Mouse (Mus musculus) skeletal muscle tissue, adult 2 months (tissue): Measurements from ENCODE around the gene Zkscan6.

Experiments
- DNase-seq: peaks from one replicate; pipeline ENCODE4 v3.0.0-alpha.2; 2012; ENCODE audit warnings: low read depth, low spot score

Gene Zkscan6

DNA sequence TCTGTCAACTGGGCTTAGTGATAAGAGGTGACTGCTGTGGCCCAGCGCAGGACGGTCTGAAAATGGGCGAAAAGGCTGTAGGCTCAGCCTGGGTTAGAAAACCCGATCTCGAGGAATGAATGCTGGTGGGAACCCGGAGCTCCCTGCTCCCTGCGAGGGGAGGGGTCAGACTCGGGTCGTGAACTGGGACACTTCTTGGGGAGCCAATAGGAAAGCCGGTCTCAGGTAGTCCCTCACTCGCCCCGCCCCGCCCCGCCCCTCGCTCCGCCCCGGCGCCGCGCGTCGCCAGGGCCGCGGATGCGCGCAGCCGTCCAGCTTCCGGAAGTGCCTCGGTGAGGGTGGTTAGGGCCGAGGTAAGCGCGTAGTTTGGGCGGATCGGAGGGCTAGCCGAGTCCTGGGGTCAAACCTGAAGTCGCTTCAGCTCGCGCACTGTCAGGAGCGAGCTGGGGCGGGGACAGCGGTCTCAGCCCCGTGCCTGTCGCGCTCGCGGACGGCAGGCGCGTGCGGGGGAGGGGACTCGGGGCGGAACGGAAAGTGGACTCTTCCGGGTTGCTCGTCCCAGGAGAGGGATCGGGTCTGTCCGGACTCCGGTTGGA is at the start of gene Zkscan6:
Zkscan6 (plus strand) TSS at position 267 of the 596 bp plus-strand sequence.
- DNase-seq = peak; percentile 85

DNA sequence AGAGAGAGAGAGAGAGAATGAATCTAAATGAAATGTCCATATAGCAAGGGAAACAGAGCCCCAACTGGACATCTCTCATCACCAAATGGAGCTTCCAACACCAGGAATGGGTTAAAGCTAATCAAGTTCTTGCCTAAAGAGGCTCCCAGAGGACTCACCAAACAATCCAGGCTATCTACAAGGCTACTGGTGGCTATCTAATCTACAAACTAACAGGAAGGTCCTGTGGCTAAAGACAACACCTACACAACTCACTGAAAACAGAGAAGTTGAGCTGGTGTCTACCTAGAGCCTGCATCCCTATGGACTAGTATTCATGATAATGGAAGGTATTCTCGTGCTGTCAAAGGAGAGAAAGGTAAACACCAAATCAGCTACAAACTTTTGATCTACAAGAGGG is 47.6 kb upstream of the Zkscan6 start:
- no peak for DNase-seq

DNA sequence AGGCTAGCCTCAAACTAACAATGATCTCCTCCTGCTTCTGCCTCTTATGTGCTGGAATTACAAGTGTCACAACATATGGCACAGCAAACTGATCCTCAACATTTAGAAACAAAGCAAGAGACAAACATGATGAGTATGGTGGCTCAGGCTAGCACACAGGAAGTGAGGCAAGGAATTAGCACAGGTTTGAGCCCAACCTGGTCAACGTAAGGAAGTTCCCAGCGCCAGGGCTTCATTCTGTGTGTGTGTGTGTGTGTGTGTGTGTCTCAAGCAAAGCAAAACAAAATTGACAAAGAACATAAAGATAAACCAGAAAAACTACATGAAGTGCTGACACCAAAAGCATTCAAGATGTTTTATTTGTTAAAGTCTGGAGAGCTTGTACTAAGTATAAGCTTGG is 46.1 kb upstream of the Zkscan6 start:
- no peak for DNase-seq

DNA sequence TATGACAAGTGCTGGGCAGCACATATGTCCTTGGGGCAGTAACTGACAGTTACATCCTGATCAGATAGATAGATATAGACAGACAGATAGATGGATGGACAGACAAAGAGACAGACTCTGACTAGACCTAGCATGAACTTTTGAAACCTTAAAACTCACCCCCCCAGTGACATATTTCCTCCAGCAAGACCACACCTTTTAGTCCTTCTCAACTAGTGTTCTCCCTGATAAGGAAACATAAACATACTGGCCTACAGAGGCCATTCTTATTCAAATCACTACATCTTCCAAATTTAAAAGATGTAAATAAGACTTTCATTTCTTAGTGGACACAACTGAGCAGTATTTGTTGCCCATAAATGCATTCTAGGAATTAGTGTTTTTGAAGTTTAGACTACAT is 38.5 kb upstream of the Zkscan6 start:
- DNase-seq = no peak

DNA sequence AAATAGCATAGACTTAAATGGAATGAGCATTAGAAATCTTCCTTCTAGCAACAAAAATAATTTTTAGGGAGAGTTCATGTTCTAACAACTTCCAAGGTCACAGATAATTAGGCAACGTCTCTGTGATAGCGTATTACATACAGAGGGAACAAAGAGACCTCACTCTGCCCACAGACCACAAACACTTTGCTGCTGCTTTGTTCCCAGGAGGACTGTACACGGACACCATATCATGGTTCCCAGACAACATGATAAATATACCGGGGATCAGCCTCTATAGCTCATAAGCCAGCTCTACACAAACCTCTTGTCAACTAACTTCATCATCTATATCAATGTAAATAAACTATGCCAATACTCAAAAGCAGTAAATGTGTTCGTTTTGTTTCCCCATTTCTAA is 37.0 kb upstream of the Zkscan6 start:
- DNase-seq = no peak

DNA sequence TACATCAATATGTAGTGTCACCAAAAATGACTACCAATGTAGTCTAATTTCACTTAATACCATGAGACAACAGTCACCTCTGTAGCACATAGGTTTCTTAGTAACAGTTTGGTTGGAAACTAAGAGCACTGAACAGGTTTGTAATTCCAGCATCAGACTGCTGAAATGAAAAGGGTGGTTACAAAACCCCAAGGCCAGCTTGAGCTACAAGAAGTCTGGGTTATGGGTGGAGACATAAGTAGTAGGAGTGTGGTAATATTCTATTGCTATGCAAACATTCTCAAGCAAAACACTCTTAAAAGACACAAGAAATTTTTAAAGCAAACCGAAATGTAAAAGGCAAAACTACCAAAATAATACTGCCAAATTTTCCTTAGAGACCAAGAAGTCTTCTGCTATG is 35.4 kb upstream of the Zkscan6 start:
- DNase-seq = no peak

DNA sequence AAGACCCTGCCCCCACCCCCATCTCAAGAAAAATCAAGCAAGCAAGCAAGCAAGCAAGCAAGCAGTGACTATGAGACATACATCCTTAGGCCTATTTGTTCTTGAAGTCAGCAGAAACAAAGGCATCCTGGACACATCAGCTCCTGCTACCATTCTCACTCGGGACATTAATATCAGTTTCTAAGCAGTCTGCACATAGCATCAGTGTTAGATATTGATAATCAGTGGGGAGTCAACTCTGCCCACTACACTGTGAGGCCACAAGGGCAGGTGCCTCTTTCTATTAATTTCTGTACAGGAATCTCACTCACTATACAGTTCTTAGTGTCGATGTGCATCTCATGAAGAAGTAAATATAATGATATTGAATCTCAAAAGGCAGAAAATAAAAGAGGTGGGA is 33.4 kb upstream of the Zkscan6 start:
- no peak for DNase-seq

DNA sequence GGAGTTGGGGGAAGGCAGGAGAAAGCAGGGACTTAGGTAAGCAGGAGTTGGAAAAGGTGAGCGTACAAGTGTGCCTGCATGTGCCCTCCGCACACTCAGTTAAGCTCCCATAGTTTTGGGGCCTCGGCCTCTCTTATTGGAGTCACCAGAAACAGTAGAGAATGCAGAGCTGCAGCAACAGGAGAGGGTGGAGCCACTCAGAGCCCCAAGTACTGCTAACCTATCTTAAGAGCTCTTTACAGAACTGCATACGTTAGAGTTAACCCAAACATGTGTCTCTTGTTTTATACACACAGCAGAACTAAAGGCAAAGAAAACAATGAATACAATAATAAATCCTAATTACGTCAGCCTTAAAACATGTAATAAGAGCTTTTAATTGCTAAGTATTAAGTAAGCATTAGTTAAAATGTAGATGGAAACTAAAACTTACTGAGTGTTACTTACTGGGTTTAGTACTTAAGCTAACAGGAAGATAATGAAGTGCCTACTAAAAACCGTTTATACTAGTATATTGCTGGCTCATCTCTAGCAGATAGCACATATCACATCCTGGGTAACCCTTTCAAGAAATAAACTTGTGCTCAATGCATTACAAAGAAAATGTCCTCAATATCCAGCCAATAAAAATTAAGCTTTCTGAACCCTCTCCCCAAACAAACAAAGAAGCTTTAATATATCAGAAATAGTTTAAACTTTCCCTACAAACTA is 32.9 kb upstream of the Zkscan6 start:
- DNase-seq = no peak

DNA sequence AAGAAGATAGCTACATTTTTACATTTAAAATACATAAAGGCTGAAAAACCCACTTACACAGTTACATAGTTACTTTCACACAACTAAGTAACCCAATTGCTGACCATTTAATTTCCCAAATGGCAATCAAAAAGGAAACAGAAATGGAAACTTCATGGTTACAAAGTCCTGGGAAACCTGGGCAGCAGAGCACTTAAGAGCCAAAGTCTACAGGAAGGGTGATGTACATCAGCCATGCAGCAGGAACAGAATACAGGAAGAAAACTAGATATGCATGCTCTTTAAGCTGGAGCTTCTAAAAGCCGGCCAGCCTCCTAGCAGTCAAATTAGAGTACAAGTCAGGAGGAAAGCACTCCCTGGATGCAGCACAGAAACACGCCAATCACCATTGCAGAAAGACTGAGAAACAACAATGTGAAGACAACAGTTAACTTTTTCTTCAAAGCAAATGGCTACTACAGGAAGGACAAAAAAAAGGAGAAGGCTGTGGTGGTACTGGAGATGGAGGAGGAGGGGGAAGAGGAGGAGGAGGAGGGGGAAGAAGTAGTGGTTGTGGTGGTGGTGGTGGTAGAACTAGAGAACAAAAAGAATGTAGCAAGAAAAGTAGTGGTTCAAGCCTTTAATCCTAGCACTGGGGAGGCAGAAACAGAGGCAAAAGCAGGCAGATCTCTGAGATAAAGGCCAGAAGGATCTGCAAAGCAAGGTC is 29.9 kb upstream of the Zkscan6 start:
- no peak for DNase-seq

DNA sequence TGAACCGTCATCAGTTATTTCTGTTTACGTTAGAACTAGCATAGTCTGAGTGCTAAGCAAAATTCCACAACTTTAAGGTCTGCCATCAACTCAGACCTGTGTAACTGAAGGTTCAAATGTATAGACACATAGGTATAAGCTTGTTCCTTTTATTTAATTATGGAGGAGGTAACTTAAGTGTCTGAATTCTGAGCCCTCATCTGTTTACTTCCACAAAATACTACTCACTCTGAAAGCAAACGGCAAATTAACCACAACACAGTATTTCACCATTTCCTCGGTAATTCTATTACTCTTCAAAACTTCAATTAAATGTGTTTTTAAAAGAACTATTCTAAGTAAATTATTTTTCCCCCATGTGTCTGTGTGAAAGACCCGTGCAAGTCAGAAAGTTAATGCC is 29.2 kb upstream of the Zkscan6 start:
- no peak for DNase-seq

DNA sequence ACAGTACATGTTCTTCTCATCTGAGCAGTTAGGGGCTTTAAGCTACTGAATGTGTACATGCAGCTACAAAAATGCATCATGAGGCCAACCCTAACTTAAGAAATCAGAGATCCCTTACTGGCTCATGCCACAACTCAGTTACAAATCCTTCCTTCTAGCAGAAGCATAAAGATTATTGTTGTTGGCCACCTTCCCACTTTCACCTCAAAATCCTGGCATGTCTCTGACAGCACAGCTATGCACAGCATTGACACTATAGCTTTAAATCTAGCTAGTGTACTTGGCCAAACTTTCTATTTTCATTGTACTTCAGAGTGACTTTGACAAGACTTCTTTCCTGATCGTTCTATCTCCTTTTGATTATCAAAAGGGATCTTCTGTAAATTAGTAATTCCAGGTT is 27.9 kb upstream of the Zkscan6 start:
- DNase-seq = no peak

DNA sequence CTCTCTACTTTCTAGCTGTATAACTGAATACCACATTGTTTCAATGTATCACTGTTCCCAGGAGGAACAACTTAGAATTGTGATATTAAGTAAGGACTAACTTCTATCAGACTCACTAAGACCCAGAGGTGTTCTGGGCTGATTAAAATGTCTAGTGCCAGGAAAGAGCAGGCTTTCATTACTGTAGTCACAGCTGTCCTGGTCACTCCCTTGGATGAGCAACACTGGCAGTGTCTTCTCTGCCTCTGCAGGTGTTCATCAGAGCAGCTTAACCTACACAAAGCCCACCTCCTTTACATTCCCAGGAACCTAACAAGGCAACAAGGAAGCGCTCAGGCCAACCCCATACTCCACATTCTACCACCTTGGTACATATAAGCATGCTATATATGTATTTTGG is 27.4 kb upstream of the Zkscan6 start:
- DNase-seq = no peak

DNA sequence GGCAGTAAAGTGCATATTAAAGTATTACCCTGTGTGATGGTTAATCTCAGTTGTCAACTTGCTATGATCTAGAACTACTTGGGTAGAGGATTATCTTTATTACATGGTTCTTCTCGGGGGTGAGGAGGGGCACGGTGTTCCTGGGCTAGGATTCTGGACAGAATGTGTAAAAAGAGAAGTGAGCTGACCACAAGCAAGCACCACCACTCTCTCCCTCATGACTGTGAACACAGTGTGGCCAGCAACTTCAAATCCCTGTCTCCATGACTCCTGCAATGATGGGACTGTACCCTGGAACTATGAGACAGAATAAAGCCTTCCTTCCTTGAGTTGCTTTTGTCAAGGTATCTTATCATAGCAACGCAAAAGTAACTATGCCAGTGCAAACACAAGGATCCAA is 25.4 kb upstream of the Zkscan6 start:
- no peak for DNase-seq

DNA sequence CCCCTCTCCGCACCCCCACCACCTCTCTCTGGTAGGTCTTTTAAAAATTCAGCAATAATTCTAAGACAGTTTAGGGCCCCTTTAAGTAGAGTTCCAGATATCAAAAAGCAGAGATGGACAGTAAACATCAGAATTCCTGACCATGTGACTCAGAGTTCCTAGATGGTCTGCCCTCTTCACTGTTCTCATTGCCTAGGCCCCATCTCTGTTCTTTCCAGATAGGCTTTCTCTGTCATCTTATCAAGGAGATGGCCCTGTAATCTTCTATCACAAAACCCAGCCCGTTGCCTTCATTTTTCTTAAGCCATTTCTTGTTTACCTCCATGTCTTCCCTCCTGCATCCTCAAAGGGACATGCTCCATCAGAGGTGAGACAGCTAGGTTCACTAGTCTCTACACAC is 20.8 kb upstream of the Zkscan6 start:
- no peak for DNase-seq

DNA sequence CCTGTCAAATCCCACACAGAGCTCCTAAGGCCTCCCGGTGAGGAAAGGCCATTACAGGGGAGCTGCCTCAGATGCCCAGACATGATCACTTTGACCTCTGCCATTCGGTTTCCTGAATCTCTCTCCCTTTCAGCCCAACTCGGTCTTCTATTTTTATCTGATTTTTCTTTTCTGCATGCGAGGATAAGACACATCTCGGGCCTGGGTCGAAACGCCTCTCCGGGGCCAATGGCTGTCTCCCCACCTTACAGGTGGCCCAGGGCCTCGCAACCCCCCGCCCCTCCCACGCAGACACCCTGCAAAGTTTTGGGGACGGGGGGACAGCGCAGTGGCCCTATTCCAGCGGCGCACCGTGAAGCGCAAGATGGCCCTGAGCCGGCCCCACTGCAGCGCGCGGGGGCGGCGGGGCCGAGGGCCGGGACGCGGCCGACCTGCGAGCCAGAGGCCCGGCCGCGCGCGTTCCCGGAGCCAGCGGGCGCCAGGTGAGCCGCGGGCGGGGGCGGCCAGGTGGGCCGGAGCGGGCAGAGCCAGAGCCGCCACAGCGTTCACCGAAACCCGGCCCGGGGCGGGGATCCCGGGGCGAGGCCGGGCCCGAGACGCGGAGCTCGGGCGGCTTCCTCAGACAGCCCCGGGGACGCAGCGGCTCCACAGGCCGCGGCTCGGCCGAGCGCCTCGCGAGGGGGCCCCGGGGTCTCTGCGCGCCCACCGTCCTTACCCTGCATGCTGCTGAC is 19.4 kb upstream of the Zkscan6 start:
- no peak for DNase-seq

DNA sequence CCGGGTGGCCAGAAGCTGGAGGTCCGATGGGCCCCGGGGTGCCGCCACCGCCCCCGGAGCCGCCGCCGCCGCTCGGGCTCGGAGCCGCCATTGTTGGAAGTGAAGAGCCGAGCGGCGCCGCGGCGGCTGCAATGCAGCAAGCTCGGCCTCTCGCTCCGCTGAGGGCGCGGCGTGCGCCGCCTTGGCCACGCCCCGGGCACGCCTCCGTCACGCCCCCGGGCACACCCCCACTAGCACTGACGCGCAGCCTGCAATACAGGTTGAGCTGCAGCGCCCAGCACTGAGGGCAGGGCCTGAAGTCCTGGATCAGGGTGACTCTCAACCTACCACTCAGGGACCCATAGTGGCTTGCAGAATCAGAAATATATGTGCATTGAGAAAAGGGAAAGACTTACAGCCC is 18.8 kb upstream of the Zkscan6 start, which contains the start of gene Map2k4:
Map2k4 (minus strand) TSS at position 144 of the 400 bp plus-strand sequence.
- peak; percentile 89 for DNase-seq

DNA sequence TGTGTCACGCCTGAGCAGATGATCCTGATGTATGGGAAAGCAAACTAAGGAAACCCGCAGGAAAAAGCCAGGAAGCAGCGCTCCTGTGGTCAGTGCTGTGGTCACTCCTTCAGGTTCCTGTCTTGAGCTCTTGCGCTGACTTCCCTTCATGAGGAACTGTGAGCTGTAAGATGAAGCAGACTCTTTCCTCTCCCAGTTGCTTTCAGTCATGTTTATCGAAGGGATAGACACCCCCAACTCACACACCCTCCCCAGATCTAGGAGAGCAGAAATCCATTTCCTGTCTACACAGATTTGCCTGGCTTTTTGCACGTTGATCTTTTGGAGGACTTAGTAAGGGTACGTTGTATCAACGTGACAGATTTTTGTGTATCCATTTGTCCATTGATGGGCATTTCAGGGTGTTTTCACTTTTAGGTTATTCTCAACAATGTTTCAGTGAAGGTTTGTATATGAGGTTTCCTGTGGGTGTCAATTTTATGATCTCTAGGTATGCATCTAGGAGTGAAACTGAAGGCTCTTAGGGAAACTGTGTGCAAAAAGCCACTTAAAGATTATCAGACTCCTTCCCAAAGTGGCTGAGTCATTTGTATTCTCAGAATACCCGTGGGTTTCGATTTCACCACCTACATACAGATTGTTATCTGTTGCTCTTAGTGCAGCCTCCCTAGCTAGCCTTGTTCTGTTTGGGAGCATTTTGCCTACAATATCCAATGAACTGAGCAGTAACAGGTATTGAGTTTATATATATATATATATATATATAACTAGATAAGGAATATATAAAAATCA is 12.4 kb upstream of the Zkscan6 start:
- DNase-seq = no peak

DNA sequence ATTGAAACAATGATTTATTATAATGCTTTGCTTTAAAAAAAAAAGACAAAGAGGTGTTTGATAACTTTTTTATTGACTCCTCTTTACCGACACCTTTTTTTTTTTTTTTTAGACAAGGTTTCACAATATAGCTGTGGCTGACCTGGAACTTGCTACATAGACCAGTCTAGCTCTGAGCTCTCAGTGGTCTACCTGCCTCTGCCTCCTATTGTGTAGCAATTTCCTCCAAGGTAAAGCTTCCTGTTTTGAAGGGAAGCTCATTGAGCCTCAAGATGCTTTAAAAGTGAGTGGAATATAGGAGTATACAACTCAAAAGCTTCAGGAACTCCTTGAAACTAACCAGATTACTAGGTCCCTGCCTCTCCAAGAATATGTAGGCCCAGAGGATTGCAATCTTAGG is 11.1 kb upstream of the Zkscan6 start:
- DNase-seq = no peak

DNA sequence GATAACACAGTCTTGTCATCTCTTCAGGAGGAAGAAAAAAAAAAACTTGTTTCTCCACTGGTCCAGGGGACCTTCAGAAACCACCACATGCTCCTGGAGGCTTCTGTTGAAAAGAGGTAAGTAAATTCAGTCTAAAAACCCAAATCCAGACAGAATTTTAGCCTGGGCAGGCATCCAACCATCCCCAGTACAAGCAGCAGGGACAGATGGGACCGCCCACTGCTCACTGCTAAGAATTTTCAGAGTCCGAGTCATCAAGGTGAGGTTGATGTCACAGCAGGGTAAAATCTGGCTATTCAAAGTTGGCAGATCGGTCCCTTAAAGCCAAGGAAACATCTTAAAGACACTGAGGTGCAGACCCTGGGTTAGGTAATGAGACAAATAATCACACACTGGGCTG is 5.1 kb upstream of the Zkscan6 start:
- DNase-seq = no peak

DNA sequence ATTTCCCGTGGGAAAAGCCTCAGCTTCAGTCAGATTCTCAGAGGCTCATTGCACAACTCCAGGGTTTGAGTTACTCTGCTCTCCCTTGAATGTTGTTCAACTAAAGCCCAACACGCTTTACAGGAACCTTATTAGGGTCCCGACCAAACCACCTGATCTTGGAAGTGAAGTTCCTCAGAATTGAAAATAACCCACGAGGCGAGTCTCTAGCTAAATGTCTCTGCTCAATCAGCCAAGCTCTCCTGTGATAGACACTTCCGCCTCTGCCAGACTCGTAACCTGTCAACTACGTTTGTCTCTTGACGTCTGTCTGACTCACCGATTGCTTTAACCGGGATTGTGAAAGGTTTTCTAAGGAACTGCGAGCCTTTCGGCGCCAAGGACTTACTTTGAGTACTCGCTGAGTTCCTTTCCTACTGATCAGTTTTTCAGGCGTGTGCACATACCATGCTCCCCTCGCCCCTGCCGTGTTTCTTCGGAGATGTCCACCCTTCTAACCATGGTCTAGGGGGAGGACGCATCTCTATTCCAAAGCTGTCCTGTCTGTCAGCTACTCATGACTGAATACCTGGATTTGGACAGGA is 562 bp upstream of the Zkscan6 start:
- peak; percentile 22 for DNase-seq

DNA sequence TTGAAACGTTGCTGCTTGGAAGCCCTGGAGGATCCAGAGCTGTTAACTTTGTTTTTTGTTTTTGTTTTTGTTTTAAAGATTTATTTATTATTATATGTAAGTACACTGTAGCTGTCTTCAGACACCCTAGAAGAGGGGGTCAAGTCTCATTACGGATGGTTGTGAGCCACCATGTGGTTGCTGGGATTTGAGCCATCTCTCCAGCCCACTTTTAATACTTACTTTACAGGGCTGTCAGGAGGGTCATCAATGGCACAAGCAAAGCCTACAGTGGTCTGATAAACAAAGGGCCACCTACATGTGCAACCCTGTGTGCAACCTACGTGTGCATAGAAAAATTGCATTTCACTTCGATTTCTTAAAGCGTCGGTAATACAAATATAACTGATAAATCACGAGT is 626 bp downstream of the Zkscan6 start:
- no peak for DNase-seq
